Mouse (Mus musculus): ENCODE data around the gene Lamb1. TPM values are rescaled to one million over a fixed set of nuclear protein-coding genes. Genes with fewer than 3 reads are reported as not detected.

The Lamb1 gene
- polyA plus RNA-seq, 1 experiment from 2014 or later, result 13.6 TPM

DNA sequence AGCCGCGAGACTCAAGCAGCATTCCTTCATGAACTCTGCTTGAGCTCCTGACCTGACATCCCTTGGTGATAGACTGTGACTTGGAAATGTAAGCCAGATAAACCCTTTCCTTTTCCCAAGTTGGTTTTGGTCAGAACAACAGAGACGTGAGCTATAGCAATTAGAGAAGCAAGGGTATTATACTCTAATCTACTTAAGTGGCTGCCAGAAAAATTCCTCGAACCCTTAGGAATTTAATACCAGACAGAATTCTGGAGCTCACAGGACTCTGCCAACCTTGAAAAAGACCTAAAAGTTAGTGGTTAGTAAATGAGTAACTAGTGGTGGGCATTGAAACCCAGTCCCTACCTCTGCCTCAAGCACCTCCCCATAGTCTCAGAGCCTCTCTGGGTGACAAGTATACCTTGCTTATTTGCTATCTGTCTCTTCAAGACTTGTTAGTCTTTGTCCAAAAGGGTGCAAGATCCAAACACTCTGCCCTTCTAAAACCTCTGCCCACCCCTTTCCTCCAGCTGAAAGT lies 18.6 kb downstream of the Lamb1 start:
- Histone ChIP-seq H3K9ac (ENCODE audit: low read length) (no peak overlapping the region), H3K4me3 (ENCODE audit: low read depth, low read length) (no peak overlapping the region), H3K36me3 (ENCODE audit: control insufficient read depth, insufficient read depth, low read length) (no peaks in the 10 kb centered on the region; the same call in 1 of the 2 replicates), H3K27me3 (replicated peaks; ENCODE audit: control insufficient read depth, insufficient read depth, low read length) (no peaks in the 10 kb centered on the region), H3K27ac (ENCODE audit: low read depth, low read length) (no peak overlapping the region), H3K4me1 (ENCODE audit: control insufficient read depth, insufficient read depth, low read length) (peaks cover 4% of the 10 kb centered on the region; the same call in 1 of the 2 replicates), H3K9me3 (replicated peaks; ENCODE audit: control insufficient read depth, low read length) (no peaks in the 10 kb centered on the region), H3K4me2 (ENCODE audit: low read length) (no peak overlapping the region)
- ATAC-seq, result no peak
- WGBS, result 63% methylated on average over 4 of the region's 4 CpGs
- no peak for DNase-seq (ENCODE audit: low spot score)

DNA sequence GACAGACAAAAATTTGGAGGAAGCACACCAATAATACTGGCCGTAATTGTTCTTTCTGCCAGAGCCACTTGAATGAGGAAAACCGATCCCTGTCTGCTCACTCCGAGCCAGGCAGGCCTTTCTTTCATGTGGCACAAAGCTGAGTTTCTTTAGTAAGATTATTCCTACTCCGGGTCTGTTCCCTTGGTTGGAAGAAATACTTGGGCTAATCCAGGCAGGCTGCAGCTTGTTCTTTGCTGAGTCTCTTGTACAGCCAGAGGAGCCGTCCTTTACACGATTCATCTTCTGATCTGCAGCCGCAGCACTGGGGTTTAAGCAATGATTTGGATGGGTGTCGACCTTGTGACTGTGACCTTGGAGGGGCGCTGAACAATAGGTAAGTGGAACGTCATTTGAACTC lies 24.0 kb downstream of the Lamb1 start:
- H3K9me3 ChIP-seq (replicated peaks; ENCODE audit: control insufficient read depth, low read length), result no peaks in the 10 kb centered on the region
- H3K4me2 ChIP-seq (ENCODE audit: low read length), result no peak overlapping the region
- no peak for ATAC-seq
- H3K4me1 ChIP-seq (ENCODE audit: control insufficient read depth, insufficient read depth, low read length), result no peaks in the 10 kb centered on the region
- 86% methylated on average over 10 of the region's 10 CpGs for WGBS
- DNase-seq (ENCODE audit: low spot score), result no peak
- no peaks in the 10 kb centered on the region for H3K36me3 ChIP-seq (ENCODE audit: control insufficient read depth, insufficient read depth, low read length)
- no peak overlapping the region for H3K27ac ChIP-seq (ENCODE audit: low read depth, low read length)
- no peak overlapping the region for H3K9ac ChIP-seq (ENCODE audit: low read length)
- no peaks in the 10 kb centered on the region for H3K27me3 ChIP-seq (replicated peaks; ENCODE audit: control insufficient read depth, insufficient read depth, low read length)
- H3K4me3 ChIP-seq (ENCODE audit: low read depth, low read length), result no peak overlapping the region

DNA sequence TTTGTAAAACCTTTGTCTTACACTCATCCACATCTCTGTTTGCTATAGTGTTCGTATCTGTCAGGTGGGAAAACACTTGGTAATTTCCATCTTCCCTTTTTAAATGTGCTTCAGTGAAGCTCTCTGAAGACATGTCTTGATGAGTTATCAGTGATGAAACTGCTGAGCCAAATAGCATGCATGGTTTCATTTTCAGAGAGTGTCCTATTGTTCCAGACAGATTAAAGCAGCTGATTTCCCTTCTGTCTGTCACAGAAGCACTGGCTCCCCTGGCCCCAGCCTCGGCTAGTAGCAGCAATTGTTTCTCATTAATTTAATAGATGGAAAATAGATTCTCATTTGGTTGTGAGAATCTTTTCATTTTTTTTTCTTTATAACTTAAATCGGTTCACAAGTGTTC lies 25.9 kb downstream of the Lamb1 start:
- DNase-seq (ENCODE audit: low spot score), result no peak
- Histone ChIP-seq H3K4me1 (ENCODE audit: control insufficient read depth, insufficient read depth, low read length) (no peaks in the 10 kb centered on the region), H3K9ac (ENCODE audit: low read length) (no peak overlapping the region), H3K27me3 (replicated peaks; ENCODE audit: control insufficient read depth, insufficient read depth, low read length) (no peaks in the 10 kb centered on the region), H3K4me2 (ENCODE audit: low read length) (no peak overlapping the region), H3K36me3 (ENCODE audit: control insufficient read depth, insufficient read depth, low read length) (no peaks in the 10 kb centered on the region), H3K4me3 (ENCODE audit: low read depth, low read length) (no peak overlapping the region), H3K27ac (ENCODE audit: low read depth, low read length) (no peak overlapping the region), H3K9me3 (replicated peaks; ENCODE audit: control insufficient read depth, low read length) (no peaks in the 10 kb centered on the region)
- WGBS, result 75% methylated on average over 3 of the region's 3 CpGs
- ATAC-seq, result no peak

DNA sequence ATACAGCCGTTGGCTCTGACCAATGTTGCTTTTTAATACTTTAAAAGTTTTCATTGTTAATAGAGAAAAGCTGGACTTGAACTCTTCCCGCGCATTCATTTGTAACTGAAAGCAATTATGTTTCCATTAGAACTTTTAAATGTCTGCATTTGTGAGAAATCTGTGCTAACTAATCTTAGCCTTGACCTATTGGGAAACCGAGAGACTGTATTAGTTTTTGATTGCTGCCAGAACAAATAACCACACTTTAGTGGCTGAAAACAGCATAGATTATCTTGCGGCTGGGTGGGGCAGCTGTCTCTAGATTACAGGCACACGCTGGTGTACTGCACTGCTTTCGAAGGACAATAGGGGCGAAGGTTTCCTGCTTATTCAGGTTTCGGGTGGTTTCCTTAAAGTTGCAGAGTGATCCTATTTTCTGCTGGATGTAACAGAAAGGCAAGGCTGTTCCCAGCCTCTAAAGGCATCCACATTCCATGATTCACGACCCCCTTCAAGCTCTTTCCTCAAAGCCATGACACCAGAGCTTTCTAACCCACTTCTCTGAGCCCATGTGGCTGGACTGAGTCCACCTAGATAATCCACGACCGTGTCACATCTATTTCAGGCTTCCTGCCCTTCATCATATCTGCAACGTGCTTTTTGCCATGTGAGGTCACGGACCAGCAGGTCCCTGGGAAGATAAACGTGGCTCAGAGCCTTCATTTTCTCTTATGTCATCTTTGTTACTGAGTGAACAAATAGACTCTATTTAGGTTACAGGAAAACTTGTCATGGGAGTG lies 28.5 kb downstream of the Lamb1 start:
- Histone ChIP-seq H3K36me3 (ENCODE audit: control insufficient read depth, insufficient read depth, low read length) (no peaks in the 10 kb centered on the region), H3K9me3 (replicated peaks; ENCODE audit: control insufficient read depth, low read length) (no peaks in the 10 kb centered on the region), H3K27ac (ENCODE audit: low read depth, low read length) (no peak overlapping the region), H3K4me1 (ENCODE audit: control insufficient read depth, insufficient read depth, low read length) (no peaks in the 10 kb centered on the region), H3K4me2 (ENCODE audit: low read length) (no peak overlapping the region), H3K9ac (ENCODE audit: low read length) (no peak overlapping the region), H3K27me3 (replicated peaks; ENCODE audit: control insufficient read depth, insufficient read depth, low read length) (no peaks in the 10 kb centered on the region), H3K4me3 (ENCODE audit: low read depth, low read length) (no peak overlapping the region)
- WGBS, result 79% methylated on average over 15 of the region's 15 CpGs
- DNase-seq (ENCODE audit: low spot score) (no peak), ATAC-seq (no peak)

DNA sequence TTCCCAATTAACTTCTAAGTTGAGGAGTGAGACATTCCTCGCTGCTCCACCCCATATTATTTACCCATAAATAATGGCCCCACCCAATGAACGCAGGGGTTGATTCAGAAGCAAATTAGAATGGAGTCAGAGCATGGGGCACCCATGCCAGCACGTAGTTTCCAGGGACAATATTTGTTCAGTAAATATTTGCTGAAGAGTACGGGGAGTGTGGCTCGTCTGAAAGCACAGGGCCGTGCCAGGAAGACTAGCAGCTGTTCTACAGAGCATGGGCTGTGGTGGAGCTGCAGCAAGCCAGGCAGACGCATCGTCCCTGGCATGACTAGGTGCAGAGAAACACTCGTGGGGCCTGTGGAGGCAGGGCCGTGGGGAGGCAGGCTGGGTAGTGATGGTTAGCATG lies 29.5 kb downstream of the Lamb1 start:
- H3K36me3 ChIP-seq (ENCODE audit: control insufficient read depth, insufficient read depth, low read length), result no peaks in the 10 kb centered on the region
- no peak overlapping the region for H3K4me3 ChIP-seq (ENCODE audit: low read depth, low read length)
- WGBS, result 58% methylated on average over 10 of the region's 10 CpGs
- DNase-seq (ENCODE audit: low spot score) (no peak), ATAC-seq (no peak)
- H3K4me1 ChIP-seq (ENCODE audit: control insufficient read depth, insufficient read depth, low read length), result no peaks in the 10 kb centered on the region
- no peaks in the 10 kb centered on the region for H3K27me3 ChIP-seq (replicated peaks; ENCODE audit: control insufficient read depth, insufficient read depth, low read length)
- H3K9ac ChIP-seq (ENCODE audit: low read length), result no peak overlapping the region
- H3K27ac ChIP-seq (ENCODE audit: low read depth, low read length), result no peak overlapping the region
- H3K4me2 ChIP-seq (ENCODE audit: low read length), result no peak overlapping the region
- no peaks in the 10 kb centered on the region for H3K9me3 ChIP-seq (replicated peaks; ENCODE audit: control insufficient read depth, low read length)

DNA sequence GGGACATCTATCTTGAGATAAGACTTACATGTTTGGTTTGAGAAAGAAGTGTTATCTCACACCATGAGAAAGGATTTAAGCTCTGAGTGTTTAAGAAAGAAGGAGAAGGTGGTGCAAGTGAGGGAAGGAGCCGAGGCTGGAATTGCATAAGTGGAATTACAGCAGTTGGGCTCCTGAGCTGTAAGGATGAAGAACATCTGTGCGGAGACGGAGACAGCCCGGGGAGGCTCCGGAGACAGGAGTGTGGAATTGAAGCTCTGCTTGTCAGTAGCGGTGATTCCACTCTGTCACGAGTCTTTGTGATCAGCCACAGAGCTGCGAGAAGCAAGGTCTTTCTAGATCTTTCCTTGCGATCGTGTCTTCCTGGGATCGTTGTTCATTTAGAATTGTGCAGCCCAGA lies 30.0 kb downstream of the Lamb1 start:
- no peak overlapping the region for H3K4me2 ChIP-seq (ENCODE audit: low read length)

DNA sequence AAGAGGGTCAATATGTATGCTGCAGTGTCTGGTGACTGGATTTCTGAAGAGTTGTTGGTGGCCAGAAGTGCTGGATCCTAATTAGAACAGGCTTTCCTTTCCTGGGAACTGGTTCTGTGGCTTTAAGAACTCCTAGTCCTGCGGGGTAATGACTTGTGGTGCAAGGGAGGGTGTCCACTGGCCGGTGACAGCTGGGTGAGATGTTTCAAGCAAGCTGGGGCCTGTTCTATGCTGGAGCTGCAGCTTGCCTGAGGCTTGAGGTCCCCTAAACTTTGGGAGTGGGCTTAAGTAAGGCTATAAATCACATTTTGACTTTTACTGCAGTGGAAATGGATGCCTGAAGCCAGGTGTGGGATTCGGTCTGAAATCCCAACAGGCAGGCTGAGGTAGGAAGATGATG lies 30.5 kb downstream of the Lamb1 start:
- ATAC-seq, result no peak
- no peak overlapping the region for H3K4me2 ChIP-seq (ENCODE audit: low read length)
- H3K9ac ChIP-seq (ENCODE audit: low read length), result no peak overlapping the region
- no peak overlapping the region for H3K4me3 ChIP-seq (ENCODE audit: low read depth, low read length)
- no peaks in the 10 kb centered on the region for H3K9me3 ChIP-seq (replicated peaks; ENCODE audit: control insufficient read depth, low read length)
- H3K4me1 ChIP-seq (ENCODE audit: control insufficient read depth, insufficient read depth, low read length), result no peaks in the 10 kb centered on the region
- H3K27me3 ChIP-seq (replicated peaks; ENCODE audit: control insufficient read depth, insufficient read depth, low read length), result no peaks in the 10 kb centered on the region
- WGBS, result 73% methylated on average over 3 of the region's 3 CpGs
- no peaks in the 10 kb centered on the region for H3K36me3 ChIP-seq (ENCODE audit: control insufficient read depth, insufficient read depth, low read length)
- DNase-seq (ENCODE audit: low spot score), result no peak
- no peak overlapping the region for H3K27ac ChIP-seq (ENCODE audit: low read depth, low read length)

More for the DNA sequence above, 30.0 kb downstream of the Lamb1 start:
- no peak for ATAC-seq
- Histone ChIP-seq H3K9me3 (replicated peaks; ENCODE audit: control insufficient read depth, low read length) (no peaks in the 10 kb centered on the region), H3K36me3 (ENCODE audit: control insufficient read depth, insufficient read depth, low read length) (no peaks in the 10 kb centered on the region), H3K27me3 (replicated peaks; ENCODE audit: control insufficient read depth, insufficient read depth, low read length) (no peaks in the 10 kb centered on the region), H3K4me1 (ENCODE audit: control insufficient read depth, insufficient read depth, low read length) (no peaks in the 10 kb centered on the region), H3K9ac (ENCODE audit: low read length) (no peak overlapping the region), H3K27ac (ENCODE audit: low read depth, low read length) (no peak overlapping the region), H3K4me3 (ENCODE audit: low read depth, low read length) (no peak overlapping the region)
- DNase-seq (ENCODE audit: low spot score), result no peak
- WGBS, result 94% methylated on average over 11 of the region's 11 CpGs

DNA sequence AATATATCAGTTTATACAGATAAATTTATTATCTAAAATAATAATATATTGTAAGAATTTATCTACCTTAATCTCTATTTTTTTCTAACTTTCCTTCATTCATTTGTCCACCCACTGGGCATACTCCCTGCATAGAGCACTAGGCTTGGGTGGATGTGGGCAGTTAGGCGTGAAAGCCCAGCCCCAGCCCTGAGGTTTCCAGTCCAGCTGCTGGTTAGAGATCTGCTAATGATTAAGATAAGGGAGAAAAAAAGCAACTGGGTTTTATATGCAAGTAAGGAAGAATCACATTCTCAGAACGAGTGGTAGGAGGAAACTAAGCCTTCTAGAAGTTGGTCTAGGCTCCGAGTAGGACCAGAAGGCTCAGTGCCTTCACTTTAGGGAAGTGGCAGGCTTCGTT lies 31.1 kb downstream of the Lamb1 start:
- H3K36me3 ChIP-seq (ENCODE audit: control insufficient read depth, insufficient read depth, low read length), result no peaks in the 10 kb centered on the region
- H3K4me3 ChIP-seq (ENCODE audit: low read depth, low read length), result no peak overlapping the region
- no peaks in the 10 kb centered on the region for H3K4me1 ChIP-seq (ENCODE audit: control insufficient read depth, insufficient read depth, low read length)
- H3K9ac ChIP-seq (ENCODE audit: low read length), result no peak overlapping the region
- H3K9me3 ChIP-seq (replicated peaks; ENCODE audit: control insufficient read depth, low read length), result no peaks in the 10 kb centered on the region
- no peak overlapping the region for H3K4me2 ChIP-seq (ENCODE audit: low read length)
- ATAC-seq (no peak), DNase-seq (ENCODE audit: low spot score) (no peak)
- no peak overlapping the region for H3K27ac ChIP-seq (ENCODE audit: low read depth, low read length)
- H3K27me3 ChIP-seq (replicated peaks; ENCODE audit: control insufficient read depth, insufficient read depth, low read length), result no peaks in the 10 kb centered on the region
- 79% methylated on average over 4 of the region's 4 CpGs for WGBS

DNA sequence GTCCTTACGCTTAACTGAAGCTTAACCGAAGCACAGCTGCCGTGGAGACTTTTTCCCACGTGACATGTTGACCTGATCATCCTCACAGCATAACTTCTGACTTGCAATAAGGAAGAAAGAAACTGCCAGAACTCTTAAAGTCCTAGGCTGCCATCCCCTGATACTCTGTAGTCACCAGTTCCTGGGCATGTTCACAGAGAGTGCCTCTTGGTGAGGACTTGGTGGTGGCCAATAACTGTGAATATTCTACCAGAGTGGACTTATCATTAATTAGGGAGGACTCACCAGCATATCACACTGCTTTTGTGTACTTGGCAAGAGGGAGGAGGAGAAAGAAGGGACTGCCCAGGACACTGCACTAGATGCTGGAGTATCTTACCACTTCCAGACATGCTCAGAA lies 33.1 kb downstream of the Lamb1 start:
- 91% methylated on average over 4 of the region's 4 CpGs for WGBS
- DNase-seq (ENCODE audit: low spot score), result no peak
- Histone ChIP-seq H3K4me3 (ENCODE audit: low read depth, low read length) (no peak overlapping the region), H3K27ac (ENCODE audit: low read depth, low read length) (no peak overlapping the region), H3K27me3 (replicated peaks; ENCODE audit: control insufficient read depth, insufficient read depth, low read length) (no peaks in the 10 kb centered on the region), H3K4me1 (ENCODE audit: control insufficient read depth, insufficient read depth, low read length) (no peaks in the 10 kb centered on the region), H3K36me3 (ENCODE audit: control insufficient read depth, insufficient read depth, low read length) (no peaks in the 10 kb centered on the region), H3K9ac (ENCODE audit: low read length) (no peak overlapping the region), H3K9me3 (replicated peaks; ENCODE audit: control insufficient read depth, low read length) (no peaks in the 10 kb centered on the region), H3K4me2 (ENCODE audit: low read length) (no peak overlapping the region)
- no peak for ATAC-seq

Data from forebrain, embryonic 14.5 days (tissue).